In genomic region chr2:166606053-166606452, GRCm38 (mm10) we compare ENCODE assay signal across 13 mouse cellular contexts.
A peak's percentile ranks its signal among the peaks of the same experiment; 100 is the strongest.
DNase-seq lines count a peak whose midpoint lies in the region; ATAC-seq and TF ChIP-seq lines count a peak whose summit lies in the region.
"Had no signal": no experiment of that assay in that cellular context is flagged by ENCODE, and none has a peak within 500 bp of the region (broad histone marks: within the 10 kb centered on the region; RNA-seq: fewer than 3 reads in every experiment).

No protein-coding gene starts in this region.

- WGBS in heart, embryonic 15.5 days: 53% methylated on average over 6 of the region's 6 CpGs
- WGBS in heart, embryonic 11.5 days (ENCODE audit: insufficient replicate concordance): 56% methylated on average over 6 of the region's 6 CpGs
- WGBS in lung, adult 2 months: 58% methylated on average over 6 of the region's 6 CpGs
- 59% methylated on average over 6 of the region's 6 CpGs for WGBS in limb, embryonic 10.5 days

- H3K27ac ChIP-seq in heart, embryonic 15.5 days: peak overlapping the region; percentile 62; the same call in 1 of the 2 replicates
- no peak overlapping the region for H3K27ac ChIP-seq in heart, embryonic 11.5 days (ENCODE audit: low read depth, low read length)
- H3K27ac ChIP-seq in cortical plate, adult 2 months (ENCODE audit: insufficient read depth, low read length): no peak overlapping the region
- peak overlapping the region; percentile 73 for H3K27ac ChIP-seq in limb, embryonic 10.5 days
- H3K27ac ChIP-seq: neural tube, embryonic 12.5 days; stomach, embryonic 15.5 days had no signal

- ATAC-seq in heart, embryonic 15.5 days (replicated peaks; ENCODE audit: insufficient number of reproducible peaks, insufficient read depth, low FRiP score, low read depth): no peak
- no peak for ATAC-seq in heart, embryonic 11.5 days (replicated peaks; ENCODE audit: insufficient number of reproducible peaks, low FRiP score, low TSS enrichment)
- ATAC-seq: inflammation-experienced regulatory T-cells, adult 6 months had no signal

- H3K4me3 ChIP-seq in heart, embryonic 15.5 days: no peak overlapping the region
- H3K4me3 ChIP-seq in heart, embryonic 11.5 days (ENCODE audit: low read depth, low read length): no peak overlapping the region
- H3K4me3 ChIP-seq in lung, adult 2 months (replicated peaks; ENCODE audit: extremely low read depth, low read depth, low read length): no peak overlapping the region
- no peak overlapping the region for H3K4me3 ChIP-seq in cortical plate, adult 2 months (ENCODE audit: insufficient read depth, low read length)
- H3K4me3 ChIP-seq in limb, embryonic 10.5 days: no peak overlapping the region
- H3K4me3 ChIP-seq: neural tube, embryonic 12.5 days; stomach, embryonic 15.5 days had no signal

- H3K4me1 ChIP-seq in heart, embryonic 15.5 days (replicated peaks): peaks cover 34% of the 10 kb centered on the region
- H3K4me1 ChIP-seq in heart, embryonic 11.5 days (ENCODE audit: control insufficient read depth, insufficient read depth, low read length): peaks cover 26% of the 10 kb centered on the region
- H3K4me1 ChIP-seq in lung, adult 2 months (ENCODE audit: control insufficient read depth, insufficient read depth, low read length): no peaks in the 10 kb centered on the region
- peaks cover 4% of the 10 kb centered on the region; the same call in 1 of the 2 replicates for H3K4me1 ChIP-seq in cortical plate, adult 2 months (ENCODE audit: control insufficient read depth, insufficient read depth, low read length)
- peaks cover 49% of the 10 kb centered on the region for H3K4me1 ChIP-seq in limb, embryonic 10.5 days
- H3K4me1 ChIP-seq: neural tube, embryonic 12.5 days had no signal

- peak; percentile 45 for TF ChIP-seq CTCF in lung, adult 2 months (IDR thresholded peaks at IDR 0.05; ENCODE audit: insufficient read depth, low read length)
- peak; percentile 26; the same call in 1 of the 2 replicates for TF ChIP-seq CTCF in cortical plate, adult 2 months (IDR thresholded peaks at IDR 0.05; ENCODE audit: extremely low read depth, insufficient read depth, low read length)

- H3K36me3 ChIP-seq in heart, embryonic 15.5 days: no peaks in the 10 kb centered on the region
- no peaks in the 10 kb centered on the region for H3K36me3 ChIP-seq in heart, embryonic 11.5 days (ENCODE audit: control insufficient read depth, insufficient read depth, low read length)
- peaks cover 36% of the 10 kb centered on the region for H3K36me3 ChIP-seq in limb, embryonic 10.5 days
- H3K36me3 ChIP-seq: stomach, embryonic 15.5 days had no signal

- H3K9me3 ChIP-seq in heart, embryonic 15.5 days (replicated peaks): no peaks in the 10 kb centered on the region
- no peaks in the 10 kb centered on the region for H3K9me3 ChIP-seq in heart, embryonic 11.5 days (replicated peaks; ENCODE audit: control insufficient read depth, low read length)
- H3K9me3 ChIP-seq in limb, embryonic 10.5 days (replicated peaks): no peaks in the 10 kb centered on the region
- H3K9me3 ChIP-seq: neural tube, embryonic 12.5 days; stomach, embryonic 15.5 days had no signal

- TF ChIP-seq POLR2A in lung, adult 2 months (IDR thresholded peaks at IDR 0.05; ENCODE audit: borderline replicate concordance, extremely low read depth, low read depth, low read length): no peak
- TF ChIP-seq POLR2A in cortical plate, adult 2 months (IDR thresholded peaks at IDR 0.05; ENCODE audit: extremely low read depth, insufficient read depth, low read length): no peak

- no peak for DNase-seq in lung, adult 2 months
- DNase-seq in lung, postnatal 36 days: no peak
- DNase-seq in limb, embryonic 10.5 days (ENCODE audit: low spot score): no peak
- DNase-seq in cerebellum, adult 9-10 months: no peak
- no peak for DNase-seq in natural killer cell, adult 2 months (ENCODE audit: low spot score in 2 of 2)
- DNase-seq: adrenal gland, postnatal 10 days; cerebellum, adult 8-10 months had no signal

- no peak overlapping the region for H3K9ac ChIP-seq in heart, embryonic 15.5 days
- H3K9ac ChIP-seq in heart, embryonic 11.5 days (ENCODE audit: low read depth, low read length): no peak overlapping the region
- H3K9ac ChIP-seq: neural tube, embryonic 12.5 days; stomach, embryonic 15.5 days had no signal

- H3K4me2 ChIP-seq in heart, embryonic 15.5 days: no peak overlapping the region
- no peak overlapping the region for H3K4me2 ChIP-seq in heart, embryonic 11.5 days
- H3K4me2 ChIP-seq: neural tube, embryonic 12.5 days; stomach, embryonic 15.5 days had no signal

- H3K27me3 ChIP-seq in heart, embryonic 15.5 days: no peaks in the 10 kb centered on the region
- H3K27me3 ChIP-seq in heart, embryonic 11.5 days (ENCODE audit: control insufficient read depth, insufficient read depth, low read length): no peaks in the 10 kb centered on the region
- no peaks in the 10 kb centered on the region for H3K27me3 ChIP-seq in limb, embryonic 10.5 days (ENCODE audit: low read depth, poor library complexity, severe bottlenecking)
- H3K27me3 ChIP-seq: neural tube, embryonic 12.5 days; stomach, embryonic 15.5 days had no signal

Comparison
In these comparisons a context has a peak if more than half of its experiments do, and no peak if none do; other contexts are left out.
1. H3K27ac ChIP-seq: peak in heart, embryonic 15.5 days (single experiment) and limb, embryonic 10.5 days (single experiment); none in heart, embryonic 11.5 days (single experiment) and cortical plate, adult 2 months (single experiment).